Mouse (Mus musculus): ENCODE measurements at regions not wholly inside any gene's neighbourhood (a gene's known extent, or its start where the extent isn't known, plus 50 kb on each side); places are given as distances from the start of the nearest gene placed in this dataset.

- no peak for DNase-seq (ENCODE audit: low spot score)
Observed at GRCm38 (mm10) chr3:149180129-149180528, 189.8 kb upstream of the Adgrl2 start.

- no peak for DNase-seq (ENCODE audit: low spot score)
Observed at GRCm38 (mm10) chr3:149179486-149180116, 189.2 kb upstream of the Adgrl2 start.

DNA sequence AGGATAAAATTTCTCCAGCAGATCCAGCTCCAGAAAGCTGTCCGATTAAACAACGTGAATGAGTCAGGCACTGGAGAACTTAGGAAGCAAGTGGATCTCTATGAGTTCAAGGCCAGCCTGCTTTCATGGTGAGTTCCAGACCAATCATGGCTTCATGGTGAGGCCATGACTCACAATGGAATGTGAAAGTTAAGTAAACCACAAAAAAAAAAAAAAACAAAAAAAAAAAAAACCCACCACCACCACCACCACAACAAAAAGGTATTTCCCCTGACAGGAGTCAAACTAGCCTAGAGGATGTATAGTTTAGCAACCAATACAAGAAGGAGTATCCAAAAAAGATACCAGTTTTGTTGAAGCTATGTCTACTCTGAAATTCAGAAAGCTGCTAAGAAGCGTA lies 188.5 kb upstream of the Adgrl2 start:
- no peak for DNase-seq (ENCODE audit: low spot score)

- DNase-seq (ENCODE audit: low spot score): no peak
Observed at GRCm38 (mm10) chr3:149174689-149175390, 184.5 kb upstream of the Adgrl2 start.

GRCm38 (mm10) chr3:149173537-149173936 lies 183.2 kb upstream of the Adgrl2 start:
- no peak for DNase-seq (ENCODE audit: low spot score)

GRCm38 (mm10) chr3:149171766-149172165 lies 181.4 kb upstream of the Adgrl2 start:
- no peak for DNase-seq (ENCODE audit: low spot score)

DNA sequence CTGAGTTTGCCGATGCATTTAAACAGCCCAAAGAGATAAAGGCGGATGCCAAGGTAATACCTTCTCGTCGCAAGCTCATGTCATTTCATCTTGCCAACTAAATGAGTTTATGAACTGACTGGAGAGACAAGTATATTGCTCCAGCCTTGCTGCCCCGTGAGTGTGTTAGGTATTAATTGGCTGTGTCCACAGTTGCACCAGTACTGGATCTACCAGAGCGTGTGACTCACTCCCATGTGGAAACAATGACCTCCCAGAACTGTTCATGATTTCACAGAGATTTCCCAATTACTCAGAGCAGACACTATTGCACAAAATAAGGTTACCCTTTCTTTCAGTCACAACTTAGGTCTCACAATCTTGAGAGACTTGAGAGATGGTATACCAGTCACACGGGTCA lies 179.8 kb upstream of the Adgrl2 start:
- no peak for DNase-seq (ENCODE audit: low spot score)

- DNase-seq (ENCODE audit: low spot score): no peak
Observed at GRCm38 (mm10) chr3:149169442-149169841, 179.1 kb upstream of the Adgrl2 start.

DNA sequence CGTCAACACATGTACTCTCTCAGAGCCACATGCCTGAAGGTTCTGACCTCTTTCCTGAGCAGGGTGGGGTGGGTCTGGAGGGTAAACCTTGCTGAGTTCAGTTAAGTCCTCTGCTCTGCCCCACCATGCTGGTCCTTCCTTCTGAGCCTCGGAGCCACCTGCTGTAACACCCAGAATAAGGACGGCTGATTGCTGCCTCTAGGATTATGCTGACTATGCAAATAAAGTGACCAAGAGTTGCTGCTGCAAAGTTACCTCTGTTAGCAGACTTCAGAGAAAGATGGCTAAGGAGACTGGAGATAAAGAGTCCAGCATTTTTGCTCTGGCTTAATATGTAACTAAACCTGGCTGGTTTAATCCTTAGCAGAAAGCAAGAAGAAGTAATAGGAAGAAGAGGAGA lies 177.6 kb upstream of the Adgrl2 start:
- no peak for DNase-seq (ENCODE audit: low spot score)

GRCm38 (mm10) chr3:149164804-149165203 lies 174.4 kb upstream of the Adgrl2 start:
- no peak for DNase-seq (ENCODE audit: low spot score)

DNA sequence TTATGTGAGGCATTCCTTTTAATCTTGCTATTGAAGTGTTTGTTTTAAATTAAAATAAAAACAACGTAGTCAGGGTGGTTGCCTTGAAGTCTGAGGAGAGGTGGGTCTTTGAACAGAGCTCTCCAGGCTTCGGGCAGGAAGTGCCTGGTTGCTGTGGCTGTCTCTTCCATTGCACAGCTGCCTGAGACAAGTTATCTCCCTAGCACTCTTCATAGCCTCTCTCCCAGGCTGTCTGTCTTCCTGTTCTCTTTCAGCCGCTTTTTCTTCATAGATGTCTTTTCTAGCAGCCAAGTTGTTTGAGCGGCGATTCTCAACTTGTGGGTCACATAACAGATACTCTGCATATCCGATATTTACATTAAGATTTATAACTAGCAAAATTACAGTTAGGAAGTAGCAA lies 173.2 kb upstream of the Adgrl2 start:
- peak; percentile 30 for DNase-seq (ENCODE audit: low spot score)

DNA sequence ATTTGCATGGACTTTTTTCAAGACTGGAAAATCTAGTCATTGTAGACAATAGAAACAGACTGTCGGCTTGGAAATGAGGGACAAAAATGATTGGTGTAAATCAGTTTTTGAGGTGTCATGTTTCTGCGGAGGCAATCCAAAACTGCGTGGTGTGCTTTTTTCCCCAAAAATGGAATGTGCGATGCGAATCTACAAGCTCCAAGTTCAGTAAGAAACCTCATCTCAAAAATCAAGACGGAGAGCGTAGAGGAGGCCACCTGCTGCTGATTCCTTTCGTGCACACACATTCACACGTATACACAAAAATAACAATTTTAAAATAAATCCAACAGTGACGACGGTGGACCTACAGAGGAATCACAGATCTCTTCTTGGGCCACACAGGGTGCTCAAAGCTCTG lies 170.5 kb upstream of the Adgrl2 start:
- no peak for DNase-seq (ENCODE audit: low spot score)

GRCm38 (mm10) chr3:149157381-149157780 lies 167.0 kb upstream of the Adgrl2 start:
- DNase-seq (ENCODE audit: low spot score): no peak

- DNase-seq (ENCODE audit: low spot score): no peak
Observed at GRCm38 (mm10) chr3:149152312-149152711, 162.0 kb upstream of the Adgrl2 start.

GRCm38 (mm10) chr3:149150796-149151195 lies 160.4 kb upstream of the Adgrl2 start:
- no peak for DNase-seq (ENCODE audit: low spot score)

DNA sequence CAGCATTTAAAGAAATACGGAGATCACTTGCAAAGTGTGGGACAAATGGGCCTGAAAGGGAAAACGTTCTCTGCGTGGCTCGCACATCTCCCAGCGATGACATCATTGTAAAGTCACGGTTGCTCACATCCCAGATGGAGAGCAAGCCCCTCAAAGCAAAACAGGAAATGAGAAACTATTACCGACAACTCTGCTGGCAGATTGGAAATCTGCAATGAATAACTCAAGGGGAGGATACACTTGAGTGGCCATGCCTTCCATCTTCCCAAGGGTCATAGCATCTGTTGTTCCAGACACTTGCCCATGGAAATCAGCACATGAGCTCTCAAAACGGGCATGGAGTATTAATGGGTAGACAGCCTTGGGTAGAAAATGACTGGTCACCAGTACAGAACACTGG lies 158.3 kb upstream of the Adgrl2 start:
- no peak for DNase-seq (ENCODE audit: low spot score)

DNA sequence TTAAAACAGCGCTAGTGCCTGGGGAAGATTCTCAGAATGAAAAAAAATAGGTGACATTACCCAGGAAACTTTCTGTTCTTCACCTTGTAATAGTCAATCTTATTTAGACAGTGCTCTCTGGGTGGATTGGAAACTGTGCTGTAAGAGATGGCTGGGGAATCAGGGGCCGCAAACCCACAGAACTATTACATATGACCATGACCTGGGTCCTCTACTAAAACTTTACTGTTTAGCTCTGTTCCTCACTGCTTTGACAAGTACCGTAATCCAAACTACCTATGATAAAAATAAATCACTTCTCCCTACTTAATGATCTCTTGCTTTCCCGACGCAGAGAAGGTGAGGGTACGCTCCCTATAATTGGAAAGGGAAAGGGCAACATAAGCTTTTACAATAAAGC lies 157.6 kb upstream of the Adgrl2 start:
- no peak for DNase-seq (ENCODE audit: low spot score)

DNA sequence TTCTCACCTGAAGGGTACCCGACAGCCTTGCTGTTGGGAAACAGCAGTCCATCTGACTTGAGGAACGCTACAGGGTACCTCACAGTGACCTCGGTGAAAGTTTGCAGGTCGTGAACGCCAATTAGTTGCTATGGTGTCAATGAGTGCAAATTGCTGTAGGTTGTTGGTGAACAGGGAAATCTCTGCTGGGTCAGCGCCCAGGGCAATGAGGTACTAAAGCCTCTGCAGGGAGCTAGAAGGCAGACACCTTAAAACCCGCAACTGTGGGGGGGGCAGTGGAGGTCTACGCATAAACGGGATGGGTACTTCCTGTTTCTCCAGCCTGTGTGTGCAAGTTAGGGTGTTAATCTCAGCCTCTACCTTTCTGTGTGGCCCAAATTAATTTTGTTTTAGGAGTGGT lies 156.3 kb upstream of the Adgrl2 start:
- no peak for DNase-seq (ENCODE audit: low spot score)

- DNase-seq (ENCODE audit: low spot score): no peak
Observed at GRCm38 (mm10) chr3:149140461-149140860, 150.1 kb upstream of the Adgrl2 start.

GRCm38 (mm10) chr3:149134028-149134938 lies 143.9 kb upstream of the Adgrl2 start:
- no peak for DNase-seq (ENCODE audit: low spot score)

- no peak for DNase-seq (ENCODE audit: low spot score)
Observed at GRCm38 (mm10) chr3:149118806-149119205, 128.5 kb upstream of the Adgrl2 start.

- no peak for DNase-seq (ENCODE audit: low spot score)
Observed at GRCm38 (mm10) chr3:149117684-149118056, 127.3 kb upstream of the Adgrl2 start.
